Mouse (Mus musculus) testis, adult 2 months (tissue): Measurements from ENCODE around the gene Zfp607b.

Experiments used
- CTCF ChIP-seq: fragments of 200-500 bp; IDR thresholded peaks from 2 replicates; pipeline ENCODE4 v1.5.1; 2012; ENCODE audit warnings: low read depth, mild to moderate bottlenecking, inconsistent platforms, low read length, moderate library complexity; ENCODE audit not compliant: control insufficient read depth, insufficient read depth, insufficient replicate concordance
- POLR2A ChIP-seq: fragments of 200-500 bp; IDR thresholded peaks from 2 replicates; pipeline ENCODE4 v1.6.1; 2012; ENCODE audit warnings: low read depth, mild to moderate bottlenecking, inconsistent platforms, low read length, moderate library complexity; ENCODE audit not compliant: control insufficient read depth

- TF ChIP-seq CTCF = no peak
- no peak for TF ChIP-seq POLR2A
Observed at GRCm38 (mm10) chr7:27658712-27659663, 30.2 kb upstream of the Zfp607b start.
